ENCODE assay signal across 13 mouse cellular contexts in genomic region chr17:12669363-12669679, GRCm38 (mm10). TPM values are rescaled to one million over a fixed set of nuclear protein-coding genes. Genes with fewer than 3 reads are reported as not detected.
DNase-seq lines count a peak whose midpoint lies in the region; ATAC-seq and TF ChIP-seq lines count a peak whose summit lies in the region.
"Had no signal": no experiment of that assay in that cellular context is flagged by ENCODE, and none has a peak within 500 bp of the region (broad histone marks: within the 10 kb centered on the region; RNA-seq: fewer than 3 reads in every experiment).

No protein-coding gene starts in this region.

- H3K9ac ChIP-seq in intestine, embryonic 14.5 days (ENCODE audit: low read length): no peak overlapping the region
- H3K9ac ChIP-seq in intestine, postnatal 0 days (ENCODE audit: low read depth, low read length): no peak overlapping the region
- H3K9ac ChIP-seq in heart, embryonic 13.5 days: peak overlapping the region; percentile 58
- no peak overlapping the region for H3K9ac ChIP-seq in kidney, embryonic 16.5 days (replicated peaks; ENCODE audit: low read length)
- no peak overlapping the region for H3K9ac ChIP-seq in liver, embryonic 15.5 days
- no peak overlapping the region for H3K9ac ChIP-seq in forebrain, embryonic 14.5 days (ENCODE audit: low read length)

- H3K4me1 ChIP-seq in intestine, embryonic 14.5 days (replicated peaks; ENCODE audit: control insufficient read depth, insufficient read depth, low read length): peaks cover 19% of the 10 kb centered on the region
- H3K4me1 ChIP-seq in intestine, postnatal 0 days (replicated peaks; ENCODE audit: control insufficient read depth, insufficient read depth, low read length): peaks cover 3% of the 10 kb centered on the region; the same call in 1 of the 2 replicates
- peaks cover 33% of the 10 kb centered on the region for H3K4me1 ChIP-seq in heart, embryonic 13.5 days
- peaks cover 17% of the 10 kb centered on the region for H3K4me1 ChIP-seq in kidney, embryonic 16.5 days (ENCODE audit: insufficient read depth, low read length)
- H3K4me1 ChIP-seq in liver, embryonic 15.5 days (replicated peaks): peaks cover 28% of the 10 kb centered on the region
- H3K4me1 ChIP-seq in forebrain, embryonic 14.5 days (ENCODE audit: control insufficient read depth, insufficient read depth, low read length): no peaks in the 10 kb centered on the region

- no peaks in the 10 kb centered on the region for H3K36me3 ChIP-seq in intestine, embryonic 14.5 days (ENCODE audit: control insufficient read depth, insufficient read depth, low read length)
- H3K36me3 ChIP-seq in intestine, postnatal 0 days (ENCODE audit: control insufficient read depth, insufficient read depth): no peaks in the 10 kb centered on the region
- no peaks in the 10 kb centered on the region for H3K36me3 ChIP-seq in heart, embryonic 13.5 days
- H3K36me3 ChIP-seq in kidney, embryonic 16.5 days (ENCODE audit: insufficient read depth, low read length): no peaks in the 10 kb centered on the region
- no peaks in the 10 kb centered on the region for H3K36me3 ChIP-seq in liver, embryonic 15.5 days (replicated peaks)
- no peaks in the 10 kb centered on the region for H3K36me3 ChIP-seq in forebrain, embryonic 14.5 days (ENCODE audit: control insufficient read depth, insufficient read depth, low read length)

- H3K27me3 ChIP-seq in intestine, embryonic 14.5 days (replicated peaks; ENCODE audit: control insufficient read depth, insufficient read depth, low read length): no peaks in the 10 kb centered on the region
- no peaks in the 10 kb centered on the region for H3K27me3 ChIP-seq in intestine, postnatal 0 days (replicated peaks; ENCODE audit: control insufficient read depth, insufficient read depth, low read length)
- H3K27me3 ChIP-seq in heart, embryonic 13.5 days (replicated peaks): no peaks in the 10 kb centered on the region
- H3K27me3 ChIP-seq in kidney, embryonic 16.5 days (ENCODE audit: insufficient read depth, low read length): no peaks in the 10 kb centered on the region
- H3K27me3 ChIP-seq in liver, embryonic 15.5 days: no peaks in the 10 kb centered on the region; the same call in 1 of the 2 replicates
- no peaks in the 10 kb centered on the region for H3K27me3 ChIP-seq in forebrain, embryonic 14.5 days (replicated peaks; ENCODE audit: control insufficient read depth, insufficient read depth, low read length)
- H3K27me3 ChIP-seq: CH12.LX had no signal

- H3K27ac ChIP-seq in intestine, embryonic 14.5 days (ENCODE audit: low read depth): peak overlapping the region; percentile 76
- H3K27ac ChIP-seq in intestine, postnatal 0 days (ENCODE audit: low read depth, low read length): no peak overlapping the region; the same call in 1 of the 2 replicates
- H3K27ac ChIP-seq in heart, embryonic 13.5 days (replicated peaks): peak overlapping the region; percentile 86
- H3K27ac ChIP-seq in kidney, embryonic 16.5 days (ENCODE audit: low read length): peak overlapping the region; percentile 68
- H3K27ac ChIP-seq in liver, embryonic 15.5 days (replicated peaks): peak overlapping the region; percentile 48; the same call in 1 of the 2 replicates
- no peak overlapping the region for H3K27ac ChIP-seq in forebrain, embryonic 14.5 days (ENCODE audit: low read depth, low read length)
- H3K27ac ChIP-seq: left cerebral cortex, adult 2 months had no signal

- no peak for ATAC-seq in intestine, embryonic 14.5 days (replicated peaks; ENCODE audit: low FRiP score, low TSS enrichment, low read depth)
- ATAC-seq in intestine, postnatal 0 days: no peak
- ATAC-seq in heart, embryonic 13.5 days (ENCODE audit: extremely low read depth, insufficient number of reproducible peaks, low FRiP score, low TSS enrichment): peak; percentile 63
- ATAC-seq in kidney, embryonic 16.5 days (ENCODE audit: low FRiP score, low TSS enrichment): peak; percentile 54
- ATAC-seq in liver, embryonic 15.5 days (ENCODE audit: insufficient read depth): peak; percentile 74
- no peak for ATAC-seq in forebrain, embryonic 14.5 days
- ATAC-seq in cerebellum, adult (ENCODE audit: insufficient number of reproducible peaks, low FRiP score, low TSS enrichment): no peak

- no peak for TF ChIP-seq CTCF in intestine, postnatal 0 days (IDR thresholded peaks at IDR 0.05; ENCODE audit: low read depth)

- H3K4me3 ChIP-seq in intestine, embryonic 14.5 days (ENCODE audit: low read depth, low read length): no peak overlapping the region
- H3K4me3 ChIP-seq in intestine, postnatal 0 days (ENCODE audit: low read depth, low read length): no peak overlapping the region
- no peak overlapping the region for H3K4me3 ChIP-seq in heart, embryonic 13.5 days
- no peak overlapping the region for H3K4me3 ChIP-seq in kidney, embryonic 16.5 days (ENCODE audit: low read length)
- no peak overlapping the region for H3K4me3 ChIP-seq in liver, embryonic 15.5 days (replicated peaks)
- no peak overlapping the region for H3K4me3 ChIP-seq in forebrain, embryonic 14.5 days (ENCODE audit: low read depth, low read length)
- H3K4me3 ChIP-seq: left cerebral cortex, adult 2 months had no signal

- DNase-seq in intestine, embryonic 14.5 days (ENCODE audit: low spot score): no peak
- DNase-seq in spleen, postnatal 4 days (ENCODE audit: low spot score in 2 of 2): no peak
- no peak for DNase-seq in forebrain, embryonic 14.5 days (ENCODE audit: low spot score)
- DNase-seq: cerebellum, adult 18-20 months; right cerebral cortex, postnatal 14 days; thymus, postnatal 4 days had no signal

- no peaks in the 10 kb centered on the region for H3K9me3 ChIP-seq in intestine, embryonic 14.5 days (ENCODE audit: control insufficient read depth, low read length)
- no peaks in the 10 kb centered on the region for H3K9me3 ChIP-seq in intestine, postnatal 0 days (ENCODE audit: control insufficient read depth)
- H3K9me3 ChIP-seq in heart, embryonic 13.5 days: no peaks in the 10 kb centered on the region
- H3K9me3 ChIP-seq in kidney, embryonic 16.5 days (ENCODE audit: low read length): no peaks in the 10 kb centered on the region
- H3K9me3 ChIP-seq in liver, embryonic 15.5 days (replicated peaks): no peaks in the 10 kb centered on the region
- no peaks in the 10 kb centered on the region for H3K9me3 ChIP-seq in forebrain, embryonic 14.5 days (replicated peaks; ENCODE audit: control insufficient read depth, low read length)

- no peak overlapping the region for H3K4me2 ChIP-seq in intestine, embryonic 14.5 days (ENCODE audit: low read length)
- no peak overlapping the region for H3K4me2 ChIP-seq in intestine, postnatal 0 days (replicated peaks; ENCODE audit: low read depth)
- 0 out of 2 replicates have a peak overlapping the region, but pooled peaks have one; percentile 14 for H3K4me2 ChIP-seq in heart, embryonic 13.5 days
- no peak overlapping the region for H3K4me2 ChIP-seq in kidney, embryonic 16.5 days (replicated peaks; ENCODE audit: low read depth, low read length)
- no peak overlapping the region for H3K4me2 ChIP-seq in liver, embryonic 15.5 days
- H3K4me2 ChIP-seq in forebrain, embryonic 14.5 days (ENCODE audit: low read length): no peak overlapping the region

RNA-seq across cellular contexts. Expression of gene Slc22a1, which starts 6.3 kb away (rescaled TPM):
- 0.34 TPM in 1 of 2 replicates, not detected in the other for polyA plus RNA-seq in intestine, embryonic 14.5 days (2014; fragmentation: Nextera tagmentation; extraction: Ambion mirVana)
- 2.1 and 3.1 TPM in 2 replicates for polyA plus RNA-seq in intestine, postnatal 0 days (2015; fragmentation: Nextera tagmentation; extraction: Ambion mirVana)
- polyA plus RNA-seq in heart, embryonic 13.5 days (2015; fragmentation: Nextera tagmentation; extraction: Ambion mirVana): 12.0 and 15.1 TPM in 2 replicates
- 18.2 and 21.0 TPM in 2 replicates for polyA plus RNA-seq in kidney, embryonic 16.5 days (2015; fragmentation: Nextera tagmentation; extraction: Ambion mirVana)
- 0.05 TPM in 1 of 2 replicates, not detected in the other for polyA plus RNA-seq in liver, embryonic 15.5 days (2015; fragmentation: Nextera tagmentation; extraction: Ambion mirVana)
- not detected in 2 replicates for polyA plus RNA-seq in forebrain, embryonic 14.5 days (2014; fragmentation: Nextera tagmentation; extraction: Ambion mirVana)

Comparison
In these comparisons a context has a peak if more than half of its experiments do, and no peak if none do; other contexts are left out.
1. H3K27ac ChIP-seq: peak in intestine, embryonic 14.5 days (single experiment), heart, embryonic 13.5 days (single experiment), kidney, embryonic 16.5 days (single experiment) and liver, embryonic 15.5 days (single experiment); none in intestine, postnatal 0 days (single experiment) and forebrain, embryonic 14.5 days (single experiment).
2. ATAC-seq: peak in heart, embryonic 13.5 days (single experiment), kidney, embryonic 16.5 days (single experiment) and liver, embryonic 15.5 days (single experiment); none in intestine, embryonic 14.5 days (single experiment), intestine, postnatal 0 days (single experiment), forebrain, embryonic 14.5 days (single experiment) and cerebellum, adult (single experiment).